Mouse (Mus musculus) pancreas, adult 10 weeks (tissue): Measurements from ENCODE around the gene Kbtbd7. TPM values are rescaled to one million over a fixed set of nuclear protein-coding genes. Genes with fewer than 3 reads are reported as not detected.

ENCODE experiments used
- polyA plus RNA-seq: library from polyadenylated mRNA; stranded (reverse); fragments of 350-450 nt; fragmentation: Illumina TruSeq; extraction: RNeasy Lipid Tissue Mini Kit (QIAGEN cat#74804); gene quantifications from one replicate; pipeline ENCODE4 v1.2.3, GENCODE M21; 2015; ENCODE audit warnings: low read depth, low replicate concordance; ENCODE audit not compliant: insufficient read depth

The Kbtbd7 gene
- 1.2 TPM for polyA plus RNA-seq

GRCm38 (mm10) chr14:79425979-79426729, at the start of gene Kbtbd7:
Kbtbd7 (plus strand) TSS chr14:79426511.

GRCm38 (mm10) chr14:79390265-79390926, 35.9 kb upstream of the Kbtbd7 start, which contains the start of gene Naa16:
Naa16 (minus strand) TSS chr14:79390778.

GRCm38 (mm10) chr14:79397321-79398122, 28.8 kb upstream of the Kbtbd7 start, which contains the start of gene Mtrf1:
Mtrf1 (plus strand) TSS chr14:79397772.

GRCm38 (mm10) chr14:79451681-79452590, 25.6 kb downstream of the Kbtbd7 start, which contains the start of gene Kbtbd6:
Kbtbd6 (plus strand) TSS chr14:79451835.

Other genes with a start within 250 kb of the Kbtbd7 start
- gene Zfp957, start 179.1 kb upstream of the Kbtbd7 start, polyA plus RNA-seq: not detected
- 29.5 TPM for gene Rgcc, start 124.9 kb upstream of the Kbtbd7 start, polyA plus RNA-seq
- 5.2 TPM for gene Naa16, start 35.7 kb upstream of the Kbtbd7 start, polyA plus RNA-seq
- 0.76 TPM for gene Mtrf1, start 28.7 kb upstream of the Kbtbd7 start, polyA plus RNA-seq
- gene Kbtbd6, start 25.3 kb downstream of the Kbtbd7 start, polyA plus RNA-seq: not detected
- gene Elf1, start 54.7 kb downstream of the Kbtbd7 start, polyA plus RNA-seq: 6.9 TPM
- gene Wbp4, start 55.0 kb downstream of the Kbtbd7 start, polyA plus RNA-seq: 4.3 TPM
- gene Sugt1, start 161.2 kb downstream of the Kbtbd7 start, polyA plus RNA-seq: 15.1 TPM
- 1.0 TPM for gene Cnmd, start 235.7 kb downstream of the Kbtbd7 start, polyA plus RNA-seq